Mouse (Mus musculus) kidney, adult 10 weeks (tissue): ENCODE results near the gene Rpsa. TPM values are rescaled to one million over a fixed set of nuclear protein-coding genes. Genes with fewer than 3 reads are reported as not detected.

ENCODE experiments used
- polyA plus RNA-seq: library from polyadenylated mRNA; stranded (reverse); fragments of 350-450 nt; fragmentation: Illumina TruSeq; extraction: RNeasy Lipid Tissue Mini Kit (QIAGEN cat#74804); gene quantifications from one replicate; pipeline ENCODE4 v1.2.3, GENCODE M21; 2014; ENCODE audit warnings: low read depth, low replicate concordance

Rpsa gene
- 115 TPM for polyA plus RNA-seq

GRCm38 (mm10) chr9:120127538-120128251 lies at the start of gene Rpsa:
Rpsa (plus strand) TSS chr9:120127689.

GRCm38 (mm10) chr9:120091696-120092238 lies 35.7 kb upstream of the Rpsa start, which contains the start of gene Ccr8:
Ccr8 (plus strand) TSS chr9:120092114.

GRCm38 (mm10) chr9:120110211-120111018 lies 17.1 kb upstream of the Rpsa start, which contains the start of gene Slc25a38:
Slc25a38 (plus strand) TSS chr9:120110374.

GRCm38 (mm10) chr9:120149222-120149828 lies 21.8 kb downstream of the Rpsa start, which contains the start of gene Mobp:
Mobp (plus strand) TSS chr9:120149707.

Other genes with a start within 250 kb of the Rpsa start
- 46.8 TPM for gene Wdr48, start 232.8 kb upstream of the Rpsa start, polyA plus RNA-seq
- 2.5 TPM for gene Gorasp1, start 190.1 kb upstream of the Rpsa start, polyA plus RNA-seq
- gene Ttc21a, start 190.1 kb upstream of the Rpsa start, polyA plus RNA-seq, result not detected
- not detected for gene Csrnp1, start 143.0 kb upstream of the Rpsa start, polyA plus RNA-seq
- not detected for gene Xirp1, start 104.1 kb upstream of the Rpsa start, polyA plus RNA-seq
- 2.6 TPM for gene Cx3cr1, start 57.8 kb upstream of the Rpsa start, polyA plus RNA-seq
- gene Ccr8, start 35.6 kb upstream of the Rpsa start, polyA plus RNA-seq, result not detected
- gene Slc25a38, start 17.3 kb upstream of the Rpsa start, polyA plus RNA-seq, result 1.4 TPM
- gene Mobp, start 22.0 kb downstream of the Rpsa start, polyA plus RNA-seq, result not detected
- 0.28 TPM for gene Myrip, start 173.8 kb downstream of the Rpsa start, polyA plus RNA-seq